Mouse (Mus musculus) gastrocnemius, adult 2 months (tissue): ENCODE measurements around the gene Rnaseh1. TPM values are rescaled to one million over a fixed set of nuclear protein-coding genes. Genes with fewer than 3 reads are reported as not detected.

Source experiments
- DNase-seq: peaks from one replicate; pipeline ENCODE4 v3.0.0; 2022
- H3K27ac ChIP-seq: fragments of 200-600 bp; 2 replicates; pipeline ENCODE4 v1.8.1; 2022; ENCODE audit warnings: mild to moderate bottlenecking
- H3K4me3 ChIP-seq: fragments of 200-600 bp; 2 replicates; pipeline ENCODE4 v1.8.1; 2022; ENCODE audit warnings: mild to moderate bottlenecking, moderate library complexity
- CTCF ChIP-seq: fragments of 200-600 bp; IDR thresholded peaks from 2 replicates; pipeline ENCODE4 v1.8.1; 2022; ENCODE audit warnings: antibody characterized with exemption, mild to moderate bottlenecking, moderate library complexity
- intact Hi-C: fragments of 180-260 bp; cut with DNase I; formaldehyde crosslinking; loops from one replicate; pipeline ENCODE4 v1.15.1; 2025
- total RNA-seq, 2 experiments: library from RNA; stranded (reverse); gene quantifications; 2 replicates each; pipeline ENCODE4 v1.2.3; 2021

The Rnaseh1 gene
- total RNA-seq, 2 experiments from 2014 or later = 6.2 to 7.7 TPM

DNA sequence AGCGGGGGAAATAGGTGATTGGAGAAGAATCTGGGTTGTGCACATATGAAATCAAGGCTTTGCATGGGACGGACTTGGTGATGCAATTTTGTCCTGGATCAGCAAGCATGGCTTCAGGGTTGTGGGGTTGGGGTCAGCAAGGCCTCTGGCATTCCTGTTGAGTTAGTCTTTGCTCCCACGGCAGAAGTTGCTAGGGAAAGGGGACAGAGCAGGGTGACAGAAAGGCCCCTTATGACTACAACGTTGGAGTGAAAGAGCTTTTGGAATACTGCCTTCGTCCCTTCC is 26.5 kb downstream of the Rnaseh1 start:
- H3K4me3 ChIP-seq = peak overlapping the region; percentile 83
- TF ChIP-seq CTCF = no peak
- no peak for DNase-seq
- H3K27ac ChIP-seq = peak overlapping the region; percentile 96
- intact Hi-C loops = no loop called here

DNA sequence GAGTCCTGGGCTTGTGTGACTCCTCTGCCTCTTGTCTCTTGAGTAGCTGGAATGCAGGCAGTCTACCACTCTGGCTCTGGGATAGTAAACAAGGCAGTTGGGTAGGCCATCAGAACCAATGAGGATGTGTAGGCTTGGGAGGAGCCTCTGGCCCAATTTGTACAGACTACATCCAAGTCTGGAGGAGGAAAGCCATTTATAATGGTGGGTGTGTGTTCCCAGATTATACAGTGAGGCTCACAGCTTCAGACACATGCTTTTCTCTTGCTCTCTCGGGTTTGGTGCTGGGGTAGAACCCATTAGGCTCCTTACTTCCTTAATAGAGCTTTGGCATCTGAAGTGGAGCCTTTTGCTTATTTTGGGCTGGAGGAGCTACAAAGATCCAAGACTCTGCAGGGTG is 35.3 kb downstream of the Rnaseh1 start:
- DNase-seq = no peak
- no peak for TF ChIP-seq CTCF
- intact Hi-C loops = no loop called here
- Histone ChIP-seq H3K27ac (no peak overlapping the region), H3K4me3 (no peak overlapping the region)

DNA sequence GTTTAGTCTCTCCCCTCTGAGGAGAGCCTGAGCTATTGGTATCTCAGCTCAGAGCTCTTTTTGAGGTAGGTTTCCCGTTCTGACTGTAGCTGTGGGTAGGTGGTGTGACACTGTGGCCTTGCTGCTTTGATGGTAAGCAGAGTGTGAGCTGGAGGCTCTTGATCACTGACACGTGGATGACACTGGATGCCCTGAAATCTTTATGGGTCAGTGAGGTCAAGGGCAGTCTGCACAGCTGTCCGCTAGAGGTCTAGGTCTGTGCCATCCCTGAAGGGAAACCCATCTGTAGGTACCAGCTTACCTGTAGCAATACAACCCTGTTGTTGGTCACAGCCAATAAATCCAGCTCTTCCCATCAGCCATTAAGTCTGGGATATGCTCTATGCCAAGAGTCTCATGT is 36.4 kb downstream of the Rnaseh1 start:
- TF ChIP-seq CTCF = no peak

DNA sequence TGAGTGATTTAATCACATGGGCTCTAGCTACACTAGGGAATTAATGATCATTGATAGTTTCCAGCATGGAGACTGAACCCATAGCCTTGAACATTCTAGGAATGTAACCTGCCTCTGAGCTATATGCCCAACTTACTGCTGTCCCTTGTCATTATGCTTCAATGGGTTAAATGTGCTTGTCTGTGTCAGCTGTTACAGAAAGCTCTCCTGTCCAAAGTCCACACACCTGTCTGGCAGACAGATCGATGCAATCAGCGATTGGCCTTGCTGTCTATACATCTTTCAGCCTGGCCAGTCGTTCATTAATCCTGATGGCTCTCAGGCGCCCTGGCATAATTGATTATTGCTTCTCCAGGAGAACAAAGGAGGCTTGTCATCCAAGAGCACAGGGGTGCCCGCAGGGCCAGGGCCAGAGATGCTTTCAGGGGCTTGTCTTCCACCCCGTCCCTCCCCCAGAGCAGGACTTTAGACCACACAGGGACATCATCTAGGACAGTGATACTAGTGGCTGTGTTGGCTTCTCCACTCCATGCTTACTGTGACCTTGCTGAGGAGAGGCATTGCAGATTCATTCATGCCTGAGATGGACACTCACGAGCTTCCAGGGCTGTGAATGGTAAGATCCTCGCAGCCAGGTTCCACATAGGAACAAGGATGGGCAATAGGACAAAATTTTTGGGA is 36.9 kb downstream of the Rnaseh1 start:
- H3K4me3 ChIP-seq = no peak overlapping the region
- DNase-seq = no peak
- intact Hi-C loops = no loop called here
- no peak overlapping the region for H3K27ac ChIP-seq
- no peak for TF ChIP-seq CTCF

More for the DNA sequence above, 36.4 kb downstream of the Rnaseh1 start:
- DNase-seq = no peak
- intact Hi-C loops = no loop called here
- Histone ChIP-seq H3K4me3 (no peak overlapping the region), H3K27ac (no peak overlapping the region)

DNA sequence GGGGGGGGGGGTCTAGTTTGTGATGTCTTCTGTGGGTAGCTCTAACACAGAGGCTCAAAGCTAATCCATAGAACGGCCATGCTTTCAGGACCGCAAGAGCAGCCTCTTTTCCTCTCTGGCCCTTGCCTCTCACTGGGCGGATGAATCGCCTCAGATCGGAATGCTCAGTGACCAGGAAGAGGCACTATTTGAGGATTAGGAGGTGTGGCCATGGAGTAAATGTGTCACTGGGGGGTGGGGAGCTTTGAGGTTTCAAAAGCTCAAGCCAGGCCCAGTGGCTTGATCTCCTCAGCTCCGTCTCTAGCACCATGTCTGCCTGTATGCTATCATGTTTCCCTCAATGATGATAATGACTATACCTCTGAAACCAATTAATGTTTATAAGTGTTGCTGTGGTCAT is 39.6 kb downstream of the Rnaseh1 start:
- DNase-seq = no peak
- TF ChIP-seq CTCF = no peak
- no peak overlapping the region for H3K4me3 ChIP-seq
- intact Hi-C loops = no loop called here
- no peak overlapping the region for H3K27ac ChIP-seq

DNA sequence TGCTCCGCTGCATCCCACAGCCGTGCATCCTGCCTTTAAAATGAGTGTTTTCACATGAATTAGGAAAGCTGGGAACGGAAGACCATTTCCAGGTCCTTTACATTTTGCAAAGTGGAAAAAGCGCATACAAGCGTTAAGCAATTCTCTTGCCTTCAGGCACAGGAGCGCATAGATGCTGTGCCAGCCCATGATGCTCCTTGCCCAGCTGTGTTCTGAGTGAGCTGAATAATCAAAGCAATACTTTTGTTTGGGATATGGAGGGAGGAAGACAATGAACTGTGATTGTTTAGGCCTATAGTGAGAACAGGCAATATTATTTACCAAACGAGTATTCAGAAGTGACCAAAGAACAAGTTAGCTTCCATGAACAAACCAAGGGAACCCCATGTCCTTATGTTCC is 41.3 kb downstream of the Rnaseh1 start:
- intact Hi-C loops = no loop called here
- no peak for DNase-seq
- H3K27ac ChIP-seq = no peak overlapping the region
- no peak overlapping the region for H3K4me3 ChIP-seq
- no peak for TF ChIP-seq CTCF

DNA sequence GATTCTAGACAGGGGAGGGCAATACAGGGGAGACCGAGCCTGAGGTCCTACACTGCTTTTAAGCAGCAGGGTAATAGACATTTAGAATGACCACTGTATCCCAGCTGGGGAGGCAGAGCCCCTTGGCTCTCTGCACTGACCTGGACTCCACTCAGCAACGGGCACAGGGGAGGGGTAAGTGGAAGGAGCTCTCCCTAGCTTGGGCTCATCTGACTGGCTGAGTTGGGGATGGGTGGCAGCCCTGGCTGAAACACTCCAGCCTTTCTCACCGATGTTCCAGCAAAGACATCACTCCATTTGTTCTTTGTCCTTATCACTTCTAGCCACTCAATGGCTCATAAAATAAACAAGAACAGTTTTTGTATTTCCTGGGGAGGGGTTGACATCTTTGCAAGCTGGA is 44.3 kb downstream of the Rnaseh1 start:
- no peak overlapping the region for H3K27ac ChIP-seq
- no peak for DNase-seq
- H3K4me3 ChIP-seq = no peak overlapping the region
- TF ChIP-seq CTCF = no peak
- intact Hi-C loops = no loop called here

DNA sequence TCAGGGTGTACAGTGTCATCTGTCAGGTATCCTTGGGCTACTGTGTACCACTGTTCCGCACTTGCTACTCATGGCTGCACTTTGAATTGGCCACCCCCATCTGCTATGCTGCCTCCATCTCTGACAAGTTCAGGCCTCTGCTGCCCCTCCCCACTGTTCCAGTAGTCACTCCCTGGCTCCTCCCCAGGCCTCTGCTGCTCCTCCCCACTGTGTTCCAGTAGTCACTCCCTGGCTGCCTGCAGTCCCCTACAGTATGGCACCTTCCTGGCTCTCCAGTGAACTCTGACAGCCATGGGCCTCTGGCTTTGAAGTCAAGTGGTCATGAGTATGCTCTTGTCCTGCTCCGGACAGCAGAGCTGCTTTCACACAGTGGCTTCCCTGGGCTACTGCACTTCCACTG is 44.8 kb downstream of the Rnaseh1 start:
- TF ChIP-seq CTCF = no peak
- no peak overlapping the region for H3K4me3 ChIP-seq
- peak; percentile 49 for DNase-seq
- no peak overlapping the region for H3K27ac ChIP-seq
- intact Hi-C loops = no loop called here

DNA sequence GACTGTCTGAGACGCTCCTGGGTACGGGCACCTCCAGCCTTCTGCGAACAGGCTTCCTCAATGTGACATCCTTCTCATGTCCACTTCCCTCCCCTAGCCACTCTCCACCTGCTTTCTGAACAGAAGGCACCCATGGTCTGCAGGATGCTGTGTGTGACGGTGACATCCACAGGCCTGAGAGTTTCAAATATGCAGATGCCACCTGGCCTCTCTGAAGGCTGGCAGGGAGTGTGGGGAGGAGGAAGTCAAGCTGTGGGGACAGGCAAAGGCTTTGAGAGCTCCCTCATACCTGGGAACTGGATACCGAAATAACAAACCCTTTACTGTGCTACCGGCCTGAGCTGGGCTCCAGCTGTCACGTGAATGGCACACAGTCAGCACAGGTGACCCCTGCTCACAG is 45.4 kb downstream of the Rnaseh1 start:
- no peak overlapping the region for H3K4me3 ChIP-seq
- no peak for DNase-seq
- no peak overlapping the region for H3K27ac ChIP-seq
- TF ChIP-seq CTCF = no peak
- intact Hi-C loops = no loop called here

DNA sequence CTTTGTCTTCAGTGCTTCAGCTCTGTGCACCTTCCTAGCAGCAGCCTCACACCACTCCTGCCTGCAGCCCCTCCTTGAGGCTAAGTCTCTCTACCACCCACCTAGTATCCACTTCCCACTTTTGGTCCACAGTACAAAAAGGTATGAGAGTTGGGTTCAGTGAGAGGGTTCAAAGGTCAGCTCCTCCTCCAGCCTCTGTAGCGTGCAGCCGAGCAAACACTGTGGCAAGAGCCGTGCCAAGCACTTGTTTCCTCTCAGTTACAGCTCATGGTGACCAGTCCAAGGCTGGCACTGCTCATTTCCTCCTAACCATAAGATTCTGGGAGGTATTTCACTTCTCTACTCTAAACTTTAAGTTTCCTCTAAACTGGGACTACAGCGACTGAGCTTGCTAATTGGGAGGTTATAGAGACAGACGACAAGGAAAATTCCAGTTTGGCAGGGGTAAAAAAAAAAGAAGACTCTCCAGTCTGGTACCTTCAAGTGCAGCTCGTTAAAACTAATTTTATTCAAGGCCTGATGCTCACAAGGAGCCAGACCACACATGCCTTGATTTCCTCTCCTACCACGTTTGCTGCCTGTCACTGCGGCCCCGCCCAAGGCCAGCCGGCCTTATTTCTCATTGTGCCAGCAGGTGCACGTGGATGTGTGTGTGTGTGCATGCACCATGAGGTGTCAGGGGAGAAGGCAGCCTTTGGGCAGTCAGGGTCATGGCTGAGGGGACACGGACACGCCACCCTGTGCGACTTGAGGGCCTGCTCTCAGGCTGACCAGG is 48.6 kb downstream of the Rnaseh1 start:
- no peak for TF ChIP-seq CTCF
- intact Hi-C loops = loop anchor here (2.0 kb wide), 1 partner anchor 133 kb away; no protein-coding TSS in a partner anchor
- H3K4me3 ChIP-seq = no peak overlapping the region
- no peak for DNase-seq
- H3K27ac ChIP-seq = no peak overlapping the region

DNA sequence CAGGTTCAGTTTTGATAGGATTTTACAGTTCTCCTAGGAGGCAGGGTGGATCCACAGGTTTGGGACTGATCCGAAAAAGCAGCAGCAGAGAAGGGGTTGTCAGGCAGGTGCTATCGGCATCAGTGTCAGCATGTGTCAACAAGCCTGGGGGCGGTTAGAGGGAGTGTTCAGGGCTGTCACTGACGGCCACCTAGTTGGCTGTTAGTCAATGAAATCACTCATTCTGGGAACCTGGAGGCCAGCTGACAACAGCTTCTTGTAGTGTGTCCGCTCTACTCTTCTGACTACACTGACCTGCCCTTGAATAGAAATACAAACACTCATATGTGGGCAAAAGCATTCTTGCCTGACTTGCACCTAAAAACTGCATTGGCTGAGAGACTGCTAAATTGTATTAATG is 49.7 kb downstream of the Rnaseh1 start:
- no peak for DNase-seq
- H3K27ac ChIP-seq = no peak overlapping the region
- no peak overlapping the region for H3K4me3 ChIP-seq
- intact Hi-C loops = loop anchor here (2.0 kb wide), 1 partner anchor 132 kb away; no protein-coding TSS in a partner anchor
- TF ChIP-seq CTCF = no peak

DNA sequence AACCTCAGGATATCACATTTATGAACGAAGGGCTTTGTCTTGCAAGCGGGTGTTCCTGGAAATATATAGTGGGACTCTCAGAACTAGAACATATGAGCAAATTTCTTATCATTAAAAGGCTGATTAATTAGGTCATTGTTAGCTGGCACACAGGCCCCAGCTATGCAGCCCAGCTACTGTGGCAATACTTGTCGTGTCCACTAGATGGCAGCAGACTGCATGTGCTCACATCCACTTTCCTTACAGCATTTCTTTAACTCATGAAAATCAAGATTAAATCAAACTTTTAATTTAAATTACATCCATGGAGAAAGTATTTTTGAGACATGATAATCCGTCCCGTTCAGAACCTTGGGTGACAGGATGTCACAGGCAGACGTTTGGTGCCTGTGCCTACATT is 50.3 kb downstream of the Rnaseh1 start:
- intact Hi-C loops = loop anchor here (2.0 to 5.0 kb wide), 2 partner anchors 53 to 131 kb away; partner anchors contain the start of genes Eipr1 and Trappc12
- no peak; the same call in 1 of the 2 replicates for TF ChIP-seq CTCF
- peak; percentile 74 for DNase-seq
- Histone ChIP-seq H3K4me3 (no peak overlapping the region), H3K27ac (peak overlapping the region; percentile 87)

DNA sequence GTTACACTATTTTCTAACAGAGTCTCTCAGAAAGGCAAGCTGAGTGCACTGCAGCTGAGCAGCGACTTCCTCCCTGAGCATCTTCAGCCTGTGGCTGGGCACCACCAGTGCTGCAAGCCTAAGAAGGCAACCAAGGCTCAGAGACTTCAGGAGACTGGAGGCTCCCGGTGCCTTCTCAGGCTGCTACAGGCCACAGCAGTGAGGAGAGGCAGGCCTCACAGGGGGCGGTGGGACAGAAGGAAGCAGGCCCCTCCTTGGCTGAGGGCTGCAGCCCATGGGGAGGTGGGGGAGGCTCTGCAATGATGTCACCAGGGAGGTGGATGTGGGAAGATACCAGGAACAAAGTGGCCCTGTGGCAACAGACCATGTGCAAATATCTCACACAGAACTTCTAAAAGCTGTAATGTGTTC is 50.7 kb downstream of the Rnaseh1 start:
- no peak for TF ChIP-seq CTCF
- intact Hi-C loops = loop anchor here (5.0 kb wide), 1 partner anchor 52 kb away; the partner anchor contains the start of genes Eipr1 and Trappc12
- Histone ChIP-seq H3K4me3 (no peak overlapping the region), H3K27ac (peak overlapping the region; percentile 87)
- DNase-seq = peak; percentile 36

DNA sequence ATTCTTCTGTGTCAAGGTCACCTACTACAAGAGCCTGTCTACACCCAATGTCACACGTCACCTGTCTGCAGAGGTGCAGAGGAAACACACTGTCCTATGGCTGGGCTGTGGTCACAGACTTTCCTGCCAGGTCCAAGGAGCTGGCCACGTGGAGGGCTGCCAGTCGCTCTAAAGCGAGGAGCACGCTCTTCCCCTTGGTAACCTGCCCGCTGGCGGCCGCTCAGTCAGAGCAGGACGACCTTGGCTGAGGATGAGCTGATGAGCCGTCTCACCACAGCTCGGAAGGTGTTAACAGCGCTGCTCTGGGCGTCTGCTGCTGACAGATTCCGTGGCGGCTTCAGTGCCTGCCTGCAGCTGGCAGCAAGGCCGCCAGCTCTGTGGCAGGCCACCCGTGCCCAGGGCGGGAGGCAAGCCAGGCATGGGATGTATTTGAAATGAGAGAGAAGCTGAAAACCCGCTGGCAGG is 51.2 kb downstream of the Rnaseh1 start:
- H3K27ac ChIP-seq = peak overlapping the region; percentile 87
- no peak for TF ChIP-seq CTCF
- H3K4me3 ChIP-seq = no peak overlapping the region
- intact Hi-C loops = loop anchor here (5.0 kb wide), 1 partner anchor 52 kb away; the partner anchor contains the start of genes Eipr1 and Trappc12
- peak; percentile 96 for DNase-seq
